Mouse (Mus musculus): ENCODE results near the gene Hnrnpdl. TPM values are rescaled to one million over a fixed set of nuclear protein-coding genes. Genes with fewer than 3 reads are reported as not detected.

The Hnrnpdl gene
- total and polyA plus RNA-seq, 3 experiments = 75.6 to 207 (median 165) TPM

GRCm38 (mm10) chr5:100047143-100047640 lies 7.7 kb upstream of the Hnrnpdl start:
- no peak overlapping the region for H3K4me3 ChIP-seq (replicated peaks in 1 of 3; ENCODE audit: low read depth in 2 of 3, low read length in 2 of 3, poor library complexity in 1 of 3)
- peaks cover 0 to 76% of the 10 kb centered on the region in 2 experiments for H3K36me3 ChIP-seq (replicated peaks in 1 of 2; ENCODE audit: control insufficient read depth in 1 of 2, insufficient read depth in 1 of 2, low read length in 1 of 2)
- dilution Hi-C loops (cut with MboI; ENCODE audit: extremely low pct_ligation_motif_present, extremely low pct_unique_long_range_greater_than_20kb, low sequenced_read_pairs) = no loop called here
- DNase-seq (ENCODE audit: extremely low read depth) = no peak
- no peaks in the 10 kb centered on the region for H3K27me3 ChIP-seq (replicated peaks)
- H3K9me3 ChIP-seq (replicated peaks; ENCODE audit: low read length) = no peaks in the 10 kb centered on the region
- peaks cover 37% of the 10 kb centered on the region for H3K79me2 ChIP-seq (replicated peaks; ENCODE audit: control insufficient read depth, extremely low read depth, insufficient read depth, poor library complexity, severe bottlenecking)
- no peak overlapping the region for H3K4me2 ChIP-seq (ENCODE audit: insufficient read depth, low read depth, poor library complexity, severe bottlenecking)
- H3K9ac ChIP-seq (ENCODE audit: insufficient read depth, low read depth) = no peak overlapping the region
- peaks cover 0 to 30% of the 10 kb centered on the region in 2 experiments; a peak in 2 of 4 replicates for H3K4me1 ChIP-seq (ENCODE audit: control insufficient read depth in 1 of 2, insufficient read depth in 2 of 2)
- H3K27ac ChIP-seq (ENCODE audit: insufficient read depth, low read depth) = no peak overlapping the region
- TF ChIP-seq CTCF (conservative IDR thresholded peaks at IDR 0.05 in 1 of 2, IDR thresholded peaks at IDR 0.05 in 1 of 2; ENCODE audit: low read depth in 2 of 2, low read length in 2 of 2) (no peak), POLR2AphosphoS2 (IDR thresholded peaks at IDR 0.05; ENCODE audit: low read depth, low read length) (no peak), MAZ (IDR thresholded peaks at IDR 0.05; ENCODE audit: low read depth, low read length) (no peak), UBTF (IDR thresholded peaks at IDR 0.05; ENCODE audit: low read depth, low read length) (no peak), POLR2A (IDR thresholded peaks at IDR 0.05; ENCODE audit: low read depth, low read length) (no peak), MXI1 (IDR thresholded peaks at IDR 0.05; ENCODE audit: low read depth, low read length) (no peak), USF1 (IDR thresholded peaks at IDR 0.05; ENCODE audit: low read depth, low read length) (no peak), RCOR1 (conservative IDR thresholded peaks at IDR 0.05; ENCODE audit: low read depth, low read length) (no peak), HCFC1 (IDR thresholded peaks at IDR 0.05; ENCODE audit: low read depth, low read length) (no peak), TBP (conservative IDR thresholded peaks at IDR 0.05; ENCODE audit: low read depth, low read length) (no peak), MYC (IDR thresholded peaks at IDR 0.05; ENCODE audit: low read depth, low read length) (no peak)
- in situ Hi-C loops (cut with MboI; ENCODE audit: low pct_ligation_motif_present, low pct_unique_long_range_greater_than_20kb, low sequenced_read_pairs) = no loop called here

DNA sequence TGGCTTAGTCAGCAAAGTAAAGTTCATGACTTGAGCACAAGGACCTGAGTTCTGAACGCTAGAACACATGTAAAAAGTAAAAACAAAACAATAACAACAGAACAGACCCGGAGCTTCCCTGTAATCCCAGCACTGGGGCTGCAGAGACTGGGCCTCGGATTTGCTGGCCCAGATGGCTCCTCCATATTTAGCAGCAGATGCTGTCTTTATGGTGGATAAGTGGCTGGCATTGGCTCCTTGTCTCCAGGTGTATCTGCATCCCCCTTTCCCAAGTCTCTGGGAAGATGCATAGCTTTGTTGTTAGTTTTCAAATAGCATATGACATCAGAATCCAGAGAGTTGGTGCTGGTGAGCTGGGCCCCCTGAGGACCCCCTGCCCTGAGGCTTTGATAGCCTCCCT lies 6.6 kb upstream of the Hnrnpdl start:
- H3K9me3 ChIP-seq (replicated peaks; ENCODE audit: low read length) = no peaks in the 10 kb centered on the region
- H3K9ac ChIP-seq (ENCODE audit: insufficient read depth, low read depth) = no peak overlapping the region
- dilution Hi-C loops (cut with MboI; ENCODE audit: extremely low pct_ligation_motif_present, extremely low pct_unique_long_range_greater_than_20kb, low sequenced_read_pairs) = no loop called here
- H3K4me3 ChIP-seq (replicated peaks in 1 of 3; ENCODE audit: low read depth in 2 of 3, low read length in 2 of 3, poor library complexity in 1 of 3) = no peak overlapping the region
- TF ChIP-seq MAFK (IDR thresholded peaks at IDR 0.05; ENCODE audit: insufficient replicate concordance, low read length) (no peak), MAZ (IDR thresholded peaks at IDR 0.05; ENCODE audit: low read depth, low read length) (no peak), MYC (IDR thresholded peaks at IDR 0.05; ENCODE audit: low read depth, low read length) (no peak), MAX (IDR thresholded peaks at IDR 0.05; ENCODE audit: low read length) (no peak), ELF1 (IDR thresholded peaks at IDR 0.05; ENCODE audit: low read depth, low read length) (no peak), JUND (conservative IDR thresholded peaks at IDR 0.05; ENCODE audit: low read depth, low read length) (no peak), NRF1 (IDR thresholded peaks at IDR 0.05; ENCODE audit: low read depth, low read length) (no peak), SIN3A (IDR thresholded peaks at IDR 0.05; ENCODE audit: low read length) (no peak), CHD1 (IDR thresholded peaks at IDR 0.05; ENCODE audit: low read depth, low read length) (no peak), POLR2A (IDR thresholded peaks at IDR 0.05; ENCODE audit: low read depth, low read length) (no peak), USF2 (conservative IDR thresholded peaks at IDR 0.05; ENCODE audit: low read depth, low read length) (no peak), ETS1 (conservative IDR thresholded peaks at IDR 0.05; ENCODE audit: low read depth, low read length) (no peak), MXI1 (IDR thresholded peaks at IDR 0.05; ENCODE audit: low read depth, low read length) (no peak), NELFE (IDR thresholded peaks at IDR 0.05; ENCODE audit: low read depth, low read length) (no peak), ZMIZ1 (IDR thresholded peaks at IDR 0.05; ENCODE audit: low read depth, low read length) (no peak), EP300 (IDR thresholded peaks at IDR 0.05; ENCODE audit: low read length) (no peak), RCOR1 (conservative IDR thresholded peaks at IDR 0.05; ENCODE audit: low read depth, low read length) (no peak)
- no peaks in the 10 kb centered on the region for H3K27me3 ChIP-seq (replicated peaks)
- H3K4me1 ChIP-seq (ENCODE audit: control insufficient read depth in 1 of 2, insufficient read depth in 2 of 2) = peaks cover 0 to 41% of the 10 kb centered on the region in 2 experiments; a peak in 2 of 4 replicates
- in situ Hi-C loops (cut with MboI; ENCODE audit: low pct_ligation_motif_present, low pct_unique_long_range_greater_than_20kb, low sequenced_read_pairs) = no loop called here
- H3K79me2 ChIP-seq (replicated peaks; ENCODE audit: control insufficient read depth, extremely low read depth, insufficient read depth, poor library complexity, severe bottlenecking) = peaks cover 47% of the 10 kb centered on the region
- H3K4me2 ChIP-seq (ENCODE audit: insufficient read depth, low read depth, poor library complexity, severe bottlenecking) = no peak overlapping the region
- no peak for DNase-seq (ENCODE audit: extremely low read depth)
- H3K36me3 ChIP-seq (replicated peaks in 1 of 2; ENCODE audit: control insufficient read depth in 1 of 2, insufficient read depth in 1 of 2, low read length in 1 of 2) = peaks cover 0 to 77% of the 10 kb centered on the region in 2 experiments
- no peak overlapping the region for H3K27ac ChIP-seq (ENCODE audit: insufficient read depth, low read depth)

Data from CH12.LX (cell line).